ENCODE assay signal across 8 mouse cellular contexts in the genomic region with DNA sequence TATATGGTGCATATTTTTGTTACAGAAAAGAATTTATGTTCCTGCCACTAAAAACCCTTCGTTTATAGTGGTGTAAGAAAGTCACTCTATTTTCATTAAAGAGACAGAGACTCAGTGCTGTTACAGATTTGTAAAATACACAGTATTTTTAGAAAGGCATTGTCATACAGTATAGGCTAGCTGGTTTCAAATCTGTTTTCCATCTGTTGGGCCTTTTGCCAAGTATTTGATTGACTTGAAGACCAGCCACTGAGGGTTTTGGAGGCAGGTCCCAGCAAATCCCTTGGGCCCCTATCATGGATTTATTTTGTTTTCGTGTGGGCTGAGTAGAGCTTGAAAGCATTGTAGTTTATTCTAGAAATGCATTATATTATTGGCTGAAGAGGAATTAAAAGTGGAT. TPM values are rescaled to one million over a fixed set of nuclear protein-coding genes. Genes with fewer than 3 reads are reported as not detected.
DNase-seq lines count a peak whose midpoint lies in the region; ATAC-seq and TF ChIP-seq lines count a peak whose summit lies in the region.

No protein-coding gene starts in this region.

- peak; percentile 94 for DNase-seq in brain, embryonic 14.5 days (ENCODE audit: low read depth)
- peak; percentile 81 for DNase-seq in heart, postnatal 4 days
- peak; percentile 79 to 84 for DNase-seq in layer of hippocampus, adult 2 months (ENCODE audit: low spot score in 2 of 2)
- DNase-seq in lung, embryonic 14.5 days = peak; percentile 96
- DNase-seq in right cerebral cortex, postnatal 25 days = peak; percentile 15
- no peak for DNase-seq in thymus, postnatal 0 days (ENCODE audit: low spot score)

- peak overlapping the region; percentile 44; the same call in 1 of the 2 replicates for H3K27ac ChIP-seq in forebrain, embryonic 16.5 days (ENCODE audit: low read length)
- H3K27ac ChIP-seq in layer of hippocampus, adult 2 months = peak overlapping the region; percentile 88
- H3K27ac ChIP-seq in lung, embryonic 14.5 days (ENCODE audit: low read depth) = no peak overlapping the region

- H3K36me3 ChIP-seq in E14TG2a.4 (ENCODE audit: insufficient read depth, low read length) = peaks cover 36% of the 10 kb centered on the region
- H3K36me3 ChIP-seq in forebrain, embryonic 16.5 days (ENCODE audit: control insufficient read depth, insufficient read depth) = peaks cover 2% of the 10 kb centered on the region; the same call in 1 of the 2 replicates
- H3K36me3 ChIP-seq in lung, embryonic 14.5 days (ENCODE audit: insufficient read depth) = peaks cover 12% of the 10 kb centered on the region; the same call in 1 of the 2 replicates

- H3K4me3 ChIP-seq in E14TG2a.4 (replicated peaks; ENCODE audit: low read length) = peak overlapping the region; percentile 93
- peak overlapping the region; percentile 97 for H3K4me3 ChIP-seq in forebrain, embryonic 16.5 days (replicated peaks; ENCODE audit: low read length)
- peak overlapping the region; percentile 94 for H3K4me3 ChIP-seq in layer of hippocampus, adult 2 months
- peak overlapping the region; percentile 96 for H3K4me3 ChIP-seq in lung, embryonic 14.5 days (ENCODE audit: low read depth, low read length)

- 14% methylated on average over 2 of the region's 2 CpGs for WGBS in forebrain, embryonic 16.5 days
- WGBS in lung, embryonic 14.5 days = 15% methylated on average over 2 of the region's 2 CpGs

- ATAC-seq in forebrain, embryonic 16.5 days = peak; percentile 56
- peak; percentile 16; the same call in 1 of the 2 replicates for ATAC-seq in lung, embryonic 14.5 days (ENCODE audit: insufficient read depth)

- no peaks in the 10 kb centered on the region for H3K9me3 ChIP-seq in E14TG2a.4 (ENCODE audit: low read length)
- no peaks in the 10 kb centered on the region for H3K9me3 ChIP-seq in forebrain, embryonic 16.5 days (ENCODE audit: control insufficient read depth, low read length)
- no peaks in the 10 kb centered on the region for H3K9me3 ChIP-seq in lung, embryonic 14.5 days (ENCODE audit: low read depth, low read length)

- TF ChIP-seq POLR2A in brain, embryonic 14.5 days (IDR thresholded peaks at IDR 0.05; ENCODE audit: borderline replicate concordance, extremely low read depth, insufficient read depth, insufficient read length, poor library complexity, severe bottlenecking) = no peak

- H3K9ac ChIP-seq in forebrain, embryonic 16.5 days (replicated peaks; ENCODE audit: low read depth, low read length) = no peak overlapping the region
- peak overlapping the region; percentile 90; the same call in 1 of the 2 replicates for H3K9ac ChIP-seq in lung, embryonic 14.5 days

- no peak for TF ChIP-seq CTCF in E14TG2a.4 (conservative IDR thresholded peaks at IDR 0.05; ENCODE audit: low read length)
- no peak for TF ChIP-seq CTCF in brain, embryonic 14.5 days (IDR thresholded peaks at IDR 0.05; ENCODE audit: borderline replicate concordance, extremely low read depth, insufficient read depth, insufficient read length)
- no peak for TF ChIP-seq CTCF in layer of hippocampus, adult 2 months (conservative IDR thresholded peaks at IDR 0.05)
- no peak for TF ChIP-seq CTCF in lung, embryonic 14.5 days (IDR thresholded peaks at IDR 0.05; ENCODE audit: low read depth)

- H3K27me3 ChIP-seq in E14TG2a.4 (ENCODE audit: insufficient read depth, low read length) = no peaks in the 10 kb centered on the region
- no peaks in the 10 kb centered on the region for H3K27me3 ChIP-seq in forebrain, embryonic 16.5 days (replicated peaks; ENCODE audit: control insufficient read depth, insufficient read depth, low read length)
- H3K27me3 ChIP-seq in lung, embryonic 14.5 days (ENCODE audit: insufficient read depth, low read length) = no peaks in the 10 kb centered on the region

- H3K4me1 ChIP-seq in E14TG2a.4 (replicated peaks; ENCODE audit: low read depth, low read length) = peaks cover 26% of the 10 kb centered on the region
- peaks cover 18% of the 10 kb centered on the region for H3K4me1 ChIP-seq in forebrain, embryonic 16.5 days (replicated peaks; ENCODE audit: control insufficient read depth, insufficient read depth, low read length)
- 0 out of 2 replicates have a peak, but pooled peaks cover 3% of the 10 kb centered on the region for H3K4me1 ChIP-seq in lung, embryonic 14.5 days (ENCODE audit: insufficient read depth)

- peak overlapping the region; percentile 70 for H3K4me2 ChIP-seq in forebrain, embryonic 16.5 days (ENCODE audit: low read length)
- peak overlapping the region; percentile 68 for H3K4me2 ChIP-seq in lung, embryonic 14.5 days

RNA-seq across cellular contexts. Expression of gene Ppm1d, which starts 1.8 kb away (rescaled TPM):
- polyA plus RNA-seq in brain, embryonic 14.5 days (2012; rRNA removed) = 19.6 and 20.4 TPM in 2 replicates
- polyA plus RNA-seq in forebrain, embryonic 16.5 days (2015; fragmentation: Nextera tagmentation; extraction: Ambion mirVana) = 21.4 and 23.4 TPM in 2 replicates
- 10 to 100 TPM; 16.2 to 16.8 TPM for total RNA-seq in heart, postnatal 4 days (2021)
- total RNA-seq in layer of hippocampus, adult 2 months (2021) = 10 to 100 TPM; 13.6 to 16.3 TPM
- 21.4 and 23.1 TPM in 2 replicates for polyA plus RNA-seq in lung, embryonic 14.5 days (2014; fragmentation: Nextera tagmentation; extraction: Ambion mirVana)
- polyA plus RNA-seq in thymus, postnatal 0 days (2015; fragmentation: Nextera tagmentation; extraction: Ambion mirVana) = 15.9 and 17.8 TPM in 2 replicates

RNA-seq across cellular contexts. Expression of gene Bcas3, which starts 40.1 kb away (rescaled TPM):
- polyA plus RNA-seq in brain, embryonic 14.5 days (2012; rRNA removed) = 19.3 and 26.2 TPM in 2 replicates
- polyA plus RNA-seq in forebrain, embryonic 16.5 days (2015; fragmentation: Nextera tagmentation; extraction: Ambion mirVana) = 30.0 and 31.9 TPM in 2 replicates
- total RNA-seq in heart, postnatal 4 days (2021) = 10 to 100 TPM; 24.4 to 24.7 TPM
- 10 to 100 TPM; 67.6 to 75.1 TPM for total RNA-seq in layer of hippocampus, adult 2 months (2021)
- polyA plus RNA-seq in lung, embryonic 14.5 days (2014; fragmentation: Nextera tagmentation; extraction: Ambion mirVana) = 31.1 and 35.0 TPM in 2 replicates
- 22.6 and 23.8 TPM in 2 replicates for polyA plus RNA-seq in thymus, postnatal 0 days (2015; fragmentation: Nextera tagmentation; extraction: Ambion mirVana)
